Mouse (Mus musculus): ENCODE results near the gene Lrrc27.

DNA sequence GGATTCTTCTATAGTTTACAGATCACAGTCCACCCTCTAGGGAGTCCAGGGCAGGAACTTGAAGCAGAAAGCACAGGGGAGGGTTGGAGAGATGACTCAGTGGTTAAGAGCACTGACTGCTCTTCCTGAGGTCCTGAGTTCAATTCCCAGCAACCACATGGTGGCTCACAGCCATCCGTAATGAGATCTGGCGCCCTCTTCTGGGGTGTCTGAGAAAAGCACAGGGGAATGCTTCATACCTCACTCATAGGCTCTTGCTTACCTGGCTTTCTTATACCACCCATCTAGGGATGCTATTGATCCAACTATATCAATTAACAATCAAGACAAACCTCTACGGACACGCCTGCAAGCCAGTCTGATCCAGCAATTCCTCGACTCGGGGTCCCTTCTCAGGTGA lies 21.2 kb upstream of the Lrrc27 start:
- TF ChIP-seq CTCF (IDR thresholded peaks at IDR 0.05; ENCODE audit: low read depth) (peak; percentile 47), EP300 (IDR thresholded peaks at IDR 0.05; ENCODE audit: low read depth) (no peak)
